Mouse (Mus musculus): ENCODE data around the gene Tubg2. TPM values are rescaled to one million over a fixed set of nuclear protein-coding genes. Genes with fewer than 3 reads are reported as not detected.

The Tubg2 gene
- polyA plus RNA-seq, 1 experiment: not detected

GRCm38 (mm10) chr11:101179306-101179705, 23.6 kb downstream of the Tubg2 start:
- 81% methylated on average over 15 of the region's 15 CpGs for WGBS

DNA sequence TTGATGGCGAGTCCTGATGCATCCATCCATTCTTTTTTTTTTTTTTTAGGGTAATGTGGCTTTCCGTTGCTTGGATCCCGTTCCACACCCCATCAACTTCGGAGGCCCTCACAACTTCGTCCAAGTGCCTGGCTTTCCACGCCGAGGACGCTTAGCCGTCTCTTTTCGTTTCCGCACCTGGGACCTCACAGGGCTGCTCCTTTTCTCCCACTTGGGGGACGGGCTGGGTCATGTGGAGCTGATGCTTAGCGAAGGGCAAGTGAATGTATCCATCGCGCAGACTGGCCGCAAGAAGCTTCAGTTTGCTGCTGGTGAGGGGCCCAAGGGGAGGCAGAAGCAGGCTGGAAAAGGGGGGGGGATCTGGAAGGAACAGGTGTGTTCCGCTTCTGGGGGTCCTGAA, 24.6 kb downstream of the Tubg2 start:
- H3K4me1 ChIP-seq (ENCODE audit: control insufficient read depth, insufficient read depth, low read length): peaks cover 20% of the 10 kb centered on the region
- H3K4me3 ChIP-seq (ENCODE audit: insufficient read depth, low read depth, low read length): no peak overlapping the region
- TF ChIP-seq CTCF (IDR thresholded peaks at IDR 0.05; ENCODE audit: insufficient read depth, low read depth, low read length): no peak
- TF ChIP-seq POLR2A (IDR thresholded peaks at IDR 0.05; ENCODE audit: insufficient read depth, low read depth, low read length): no peak
- no peak overlapping the region for H3K27ac ChIP-seq (ENCODE audit: insufficient read depth, low read depth, low read length)
- 69% methylated on average over 17 of the region's 17 CpGs for WGBS

More at GRCm38 (mm10) chr11:101179306-101179705, 23.6 kb downstream of the Tubg2 start:
- Histone ChIP-seq H3K4me1 (ENCODE audit: control insufficient read depth, insufficient read depth, low read length) (peaks cover 23% of the 10 kb centered on the region), H3K4me3 (ENCODE audit: insufficient read depth, low read depth, low read length) (no peak overlapping the region), H3K27ac (ENCODE audit: insufficient read depth, low read depth, low read length) (no peak overlapping the region)
- TF ChIP-seq CTCF (IDR thresholded peaks at IDR 0.05; ENCODE audit: insufficient read depth, low read depth, low read length): no peak
- no peak for TF ChIP-seq POLR2A (IDR thresholded peaks at IDR 0.05; ENCODE audit: insufficient read depth, low read depth, low read length)

DNA sequence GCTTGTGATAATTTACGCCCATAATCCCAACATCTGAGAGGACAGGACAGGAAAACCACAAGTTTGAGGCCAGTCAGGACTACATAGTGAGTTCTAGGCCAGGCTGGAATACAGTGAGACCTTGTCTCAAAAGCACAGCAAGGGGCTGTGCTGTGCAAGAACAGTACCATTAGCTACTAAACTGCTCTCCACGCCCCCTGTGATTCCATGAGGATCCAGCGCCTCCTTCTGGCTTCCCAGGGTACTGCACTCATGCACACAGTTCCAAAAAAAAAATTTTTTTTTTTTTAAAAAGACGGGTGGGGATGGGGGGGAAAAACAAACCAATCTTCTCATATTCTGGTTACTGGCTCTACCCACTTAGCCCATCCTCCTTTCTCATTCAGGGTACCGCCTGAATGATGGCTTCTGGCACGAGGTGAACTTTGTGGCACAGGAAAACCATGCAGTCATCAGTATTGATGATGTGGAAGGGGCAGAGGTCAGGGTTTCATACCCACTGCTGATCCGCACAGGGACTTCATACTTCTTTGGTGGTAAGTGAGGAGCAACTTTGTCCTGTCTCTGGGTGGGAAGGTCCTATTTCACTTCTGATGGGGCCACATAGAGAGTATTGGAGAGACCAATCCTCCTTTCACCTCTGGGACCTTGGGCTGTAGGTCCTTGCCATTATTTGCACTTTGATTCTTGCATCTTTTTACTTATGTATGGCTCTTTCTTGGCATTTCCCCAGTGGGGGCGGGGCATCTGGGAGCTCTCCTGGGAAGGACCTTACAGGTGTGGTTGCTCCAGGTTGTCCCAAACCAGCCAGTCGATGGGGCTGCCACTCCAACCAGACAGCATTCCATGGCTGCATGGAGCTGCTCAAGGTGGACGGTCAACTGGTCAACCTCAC, 25.4 kb downstream of the Tubg2 start:
- peak; percentile 53; the same call in 1 of the 2 replicates for TF ChIP-seq CTCF (IDR thresholded peaks at IDR 0.05; ENCODE audit: insufficient read depth, low read depth, low read length)
- no peak for TF ChIP-seq POLR2A (IDR thresholded peaks at IDR 0.05; ENCODE audit: insufficient read depth, low read depth, low read length)
- Histone ChIP-seq H3K4me1 (ENCODE audit: control insufficient read depth, insufficient read depth, low read length) (peaks cover 13% of the 10 kb centered on the region), H3K4me3 (ENCODE audit: insufficient read depth, low read depth, low read length) (no peak overlapping the region), H3K27ac (ENCODE audit: insufficient read depth, low read depth, low read length) (no peak overlapping the region)
- 43% methylated on average over 10 of the region's 10 CpGs for WGBS

DNA sequence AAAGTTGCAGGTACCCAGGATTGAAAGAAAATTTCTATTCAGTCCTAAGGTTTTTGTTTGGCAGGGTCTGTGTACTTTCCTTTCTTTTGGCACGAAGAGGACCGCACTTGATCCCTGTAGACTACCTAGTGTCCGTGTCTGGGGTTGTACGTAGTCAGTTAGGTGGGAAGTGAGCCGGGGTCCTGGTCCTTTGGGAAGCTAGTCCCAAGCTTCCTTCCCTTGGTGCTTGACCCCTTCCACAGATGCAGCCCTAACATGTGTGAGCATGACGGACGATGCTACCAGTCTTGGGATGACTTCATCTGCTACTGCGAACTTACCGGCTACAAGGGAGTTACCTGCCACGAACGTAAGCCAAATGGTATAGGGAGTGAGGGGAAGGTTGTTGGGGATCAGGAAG, 26.3 kb downstream of the Tubg2 start:
- TF ChIP-seq POLR2A (IDR thresholded peaks at IDR 0.05; ENCODE audit: insufficient read depth, low read depth, low read length) (no peak), CTCF (IDR thresholded peaks at IDR 0.05; ENCODE audit: insufficient read depth, low read depth, low read length) (no peak)
- no peak overlapping the region for H3K27ac ChIP-seq (ENCODE audit: insufficient read depth, low read depth, low read length)
- peaks cover 9% of the 10 kb centered on the region for H3K4me1 ChIP-seq (ENCODE audit: control insufficient read depth, insufficient read depth, low read length)
- no peak overlapping the region for H3K4me3 ChIP-seq (ENCODE audit: insufficient read depth, low read depth, low read length)
- WGBS: 96% methylated on average over 11 of the region's 11 CpGs

DNA sequence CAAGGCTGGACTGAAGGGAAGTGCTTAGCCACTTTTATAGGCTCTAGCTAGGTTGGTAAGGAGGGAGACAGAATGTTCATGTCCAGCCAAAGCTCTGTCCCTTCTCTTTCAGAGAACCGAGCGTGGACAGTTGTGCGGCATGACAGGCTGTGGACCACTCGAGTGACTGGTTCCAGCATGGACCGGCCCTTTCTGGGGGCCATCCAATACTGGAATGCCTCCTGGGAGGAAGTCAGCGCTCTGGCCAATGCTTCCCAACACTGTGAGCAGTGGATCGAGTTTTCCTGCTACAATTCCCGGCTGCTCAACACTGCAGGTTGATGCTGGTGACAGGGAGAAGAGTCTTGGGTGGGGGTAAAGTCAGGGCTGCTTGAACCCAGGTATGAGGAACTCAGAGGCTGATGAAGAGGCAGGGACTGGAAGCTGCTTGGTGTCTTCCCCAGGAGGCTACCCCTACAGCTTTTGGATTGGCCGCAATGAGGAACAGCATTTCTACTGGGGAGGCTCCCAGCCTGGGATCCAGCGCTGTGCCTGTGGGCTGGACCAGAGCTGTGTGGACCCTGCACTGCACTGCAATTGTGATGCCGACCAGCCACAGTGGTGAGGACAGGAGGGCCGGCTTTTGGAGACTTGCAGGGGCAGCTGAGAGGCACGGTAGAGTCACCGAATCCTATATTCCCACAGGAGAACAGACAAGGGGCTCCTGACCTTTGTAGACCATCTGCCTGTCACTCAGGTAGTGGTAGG, 27.2 kb downstream of the Tubg2 start:
- no peak for TF ChIP-seq POLR2A (IDR thresholded peaks at IDR 0.05; ENCODE audit: insufficient read depth, low read depth, low read length)
- TF ChIP-seq CTCF (IDR thresholded peaks at IDR 0.05; ENCODE audit: insufficient read depth, low read depth, low read length): no peak
- 79% methylated on average over 14 of the region's 14 CpGs for WGBS
- H3K4me3 ChIP-seq (ENCODE audit: insufficient read depth, low read depth, low read length): no peak overlapping the region
- no peak overlapping the region for H3K27ac ChIP-seq (ENCODE audit: insufficient read depth, low read depth, low read length)
- peaks cover 1% of the 10 kb centered on the region; the same call in 1 of the 2 replicates for H3K4me1 ChIP-seq (ENCODE audit: control insufficient read depth, insufficient read depth, low read length)

DNA sequence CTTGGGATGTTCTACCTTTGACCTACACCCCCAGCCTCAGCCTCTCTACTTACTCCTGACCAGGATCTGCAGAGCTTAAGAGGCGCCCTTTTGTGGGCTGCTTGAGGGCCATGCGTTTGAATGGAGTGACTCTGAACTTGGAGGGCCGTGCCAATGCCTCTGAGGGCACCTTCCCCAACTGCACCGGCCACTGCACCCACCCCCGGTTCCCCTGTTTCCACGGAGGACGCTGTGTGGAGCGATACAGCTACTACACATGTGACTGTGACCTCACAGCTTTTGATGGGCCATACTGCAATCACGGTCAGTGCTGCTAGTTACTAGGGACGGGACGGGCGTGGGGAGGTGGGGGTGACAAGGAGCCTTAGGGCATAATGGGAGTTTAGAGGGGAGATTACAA, 29.3 kb downstream of the Tubg2 start:
- 88% methylated on average over 12 of the region's 12 CpGs for WGBS
- TF ChIP-seq POLR2A (IDR thresholded peaks at IDR 0.05; ENCODE audit: insufficient read depth, low read depth, low read length) (no peak), CTCF (IDR thresholded peaks at IDR 0.05; ENCODE audit: insufficient read depth, low read depth, low read length) (no peak)
- no peak overlapping the region for H3K27ac ChIP-seq (ENCODE audit: insufficient read depth, low read depth, low read length)
- H3K4me3 ChIP-seq (ENCODE audit: insufficient read depth, low read depth, low read length): no peak overlapping the region
- H3K4me1 ChIP-seq (ENCODE audit: control insufficient read depth, insufficient read depth, low read length): peaks cover 8% of the 10 kb centered on the region

DNA sequence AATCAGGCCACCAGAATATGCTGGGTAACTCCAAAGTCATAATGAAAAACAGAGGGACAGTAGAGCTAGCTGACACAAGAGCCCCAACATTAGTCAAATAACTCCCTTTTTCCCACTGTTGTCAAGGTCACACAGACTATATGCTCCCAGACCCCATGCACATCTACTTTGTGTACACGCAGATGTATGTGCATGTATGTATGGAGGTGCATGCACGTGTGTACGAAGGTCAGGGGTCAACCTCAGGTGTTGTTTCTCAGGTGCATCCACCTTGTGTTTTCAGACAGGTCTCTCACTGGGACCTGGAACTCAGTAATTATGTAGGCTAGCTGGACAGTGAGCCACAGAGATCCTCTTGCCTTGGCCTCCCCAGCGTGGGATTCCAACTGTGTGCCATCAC, 29.7 kb downstream of the Tubg2 start:
- 93% methylated on average over 4 of the region's 4 CpGs for WGBS
- Histone ChIP-seq H3K27ac (ENCODE audit: insufficient read depth, low read depth, low read length) (no peak overlapping the region), H3K4me3 (ENCODE audit: insufficient read depth, low read depth, low read length) (no peak overlapping the region), H3K4me1 (ENCODE audit: control insufficient read depth, insufficient read depth, low read length) (peaks cover 12% of the 10 kb centered on the region)
- TF ChIP-seq POLR2A (IDR thresholded peaks at IDR 0.05; ENCODE audit: insufficient read depth, low read depth, low read length) (no peak), CTCF (IDR thresholded peaks at IDR 0.05; ENCODE audit: insufficient read depth, low read depth, low read length) (no peak)

DNA sequence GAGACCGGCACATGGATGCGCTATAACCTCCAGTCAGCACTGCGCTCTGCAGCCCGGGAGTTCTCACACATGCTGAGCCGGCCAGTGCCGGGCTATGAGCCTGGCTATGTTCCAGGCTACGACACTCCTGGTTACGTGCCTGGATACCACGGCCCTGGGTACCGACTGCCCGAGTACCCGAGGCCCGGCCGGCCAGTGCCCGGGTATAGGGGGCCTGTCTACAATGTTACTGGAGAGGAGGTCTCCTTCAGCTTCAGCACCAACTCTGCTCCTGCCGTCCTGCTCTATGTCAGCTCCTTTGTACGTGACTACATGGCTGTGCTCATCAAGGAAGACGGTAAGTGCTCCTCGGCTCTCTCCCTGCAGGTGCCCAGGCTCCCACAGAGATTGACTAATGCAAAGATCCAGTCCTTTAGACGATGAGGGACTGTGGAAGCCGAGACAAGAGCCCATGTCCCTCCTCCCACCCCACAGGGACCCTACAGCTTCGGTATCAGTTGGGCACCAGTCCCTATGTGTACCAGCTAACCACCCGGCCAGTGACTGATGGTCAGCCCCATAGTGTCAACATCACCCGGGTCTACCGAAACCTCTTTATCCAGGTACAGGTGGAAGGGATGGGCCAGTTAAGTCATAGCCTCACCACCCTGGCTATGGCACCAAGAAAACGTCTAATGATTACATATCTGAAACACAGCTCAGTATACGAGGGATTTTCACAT, 31.0 kb downstream of the Tubg2 start:
- no peak overlapping the region for H3K4me3 ChIP-seq (ENCODE audit: insufficient read depth, low read depth, low read length)
- 77% methylated on average over 27 of the region's 27 CpGs for WGBS
- no peak overlapping the region for H3K27ac ChIP-seq (ENCODE audit: insufficient read depth, low read depth, low read length)
- TF ChIP-seq POLR2A (IDR thresholded peaks at IDR 0.05; ENCODE audit: insufficient read depth, low read depth, low read length): no peak
- TF ChIP-seq CTCF (IDR thresholded peaks at IDR 0.05; ENCODE audit: insufficient read depth, low read depth, low read length): no peak
- H3K4me1 ChIP-seq (ENCODE audit: control insufficient read depth, insufficient read depth, low read length): peaks cover 24% of the 10 kb centered on the region
